Mouse (Mus musculus) midbrain, embryonic 15.5 days (tissue): ENCODE data around the gene Aadacl4. TPM values are rescaled to one million over a fixed set of nuclear protein-coding genes. Genes with fewer than 3 reads are reported as not detected.
"Not testable (repeated sequence)": the region's sequence is repeated elsewhere in the genome, so short reads cannot be mapped to it uniquely, and the experiment has no call there.

ENCODE experiments used
- ATAC-seq: fragments of 200-750 bp; cut with Nextera tagmentation; replicated peaks from 2 replicates; pipeline ENCODE4 v1.8.0; 2017; ENCODE audit warnings: moderate TSS enrichment
- H3K27ac ChIP-seq: fragments of 300-500 bp; sonication (generic); 2 replicates; pipeline ENCODE4 v1.5.1; 2015; ENCODE audit warnings: mild to moderate bottlenecking, inconsistent platforms
- H3K27me3 ChIP-seq: fragments of 300-500 bp; sonication (generic); replicated peaks from 2 replicates; pipeline ENCODE4 v1.6.1; 2015; ENCODE audit warnings: inconsistent platforms
- H3K36me3 ChIP-seq: fragments of 300-500 bp; sonication (generic); replicated peaks from 2 replicates; pipeline ENCODE4 v1.6.1; 2015; ENCODE audit warnings: inconsistent platforms
- H3K4me1 ChIP-seq: fragments of 300-500 bp; sonication (generic); 2 replicates; pipeline ENCODE4 v1.6.1; 2015; ENCODE audit warnings: inconsistent platforms
- H3K4me2 ChIP-seq: fragments of 300-500 bp; sonication (generic); 2 replicates; pipeline ENCODE4 v1.6.1; 2015; ENCODE audit warnings: inconsistent platforms, mild to moderate bottlenecking, moderate library complexity
- H3K4me3 ChIP-seq: fragments of 300-500 bp; sonication (generic); 2 replicates; pipeline ENCODE4 v1.5.1; 2015; ENCODE audit warnings: mild to moderate bottlenecking, inconsistent platforms
- H3K9ac ChIP-seq: fragments of 300-500 bp; sonication (generic); 2 replicates; pipeline ENCODE4 v1.6.1; 2015; ENCODE audit warnings: mild to moderate bottlenecking, inconsistent platforms
- H3K9me3 ChIP-seq: fragments of 300-500 bp; sonication (generic); 2 replicates; pipeline ENCODE4 v1.6.1; 2016; ENCODE audit warnings: inconsistent platforms
- WGBS: fragments of 180-500 bp; shearing (Covaris S2); methylation state at CpG from one replicate; pipeline ENCODE4 v1.1.7; 2015; ENCODE audit warnings: mixed read lengths; 5-methylcytosine and 5-hydroxymethylcytosine counted together
- polyA plus RNA-seq: library from polyadenylated mRNA; unstranded; fragments of >200 nt; fragmentation: Nextera tagmentation; extraction: Ambion mirVana; gene quantifications from 2 replicates; pipeline ENCODE4 v1.2.1, GENCODE M21; 2015

Gene Aadacl4
- not detected in 2 replicates for polyA plus RNA-seq

- Histone ChIP-seq H3K36me3 (no peaks in the 10 kb centered on the region), H3K4me3 (no peak within 1 kb of the TSS), H3K9me3 (peaks cover 39% of the 10 kb centered on the region; the same call in 1 of the 2 replicates), H3K9ac (no peak within 1 kb of the TSS), H3K27me3 (no peaks in the 10 kb centered on the region), H3K4me2 (no peak within 1 kb of the TSS), H3K4me1 (no peaks in the 10 kb centered on the region), H3K27ac (no peak within 1 kb of the TSS)
- ATAC-seq: no peak
- WGBS: 43% methylated on average over 1 of the region's 1 CpGs
Observed at GRCm38 (mm10) chr4:144613407-144613806, at the start of gene Aadacl4. Gene Aadacl4 (plus strand): TSS chr4:144613707.

DNA sequence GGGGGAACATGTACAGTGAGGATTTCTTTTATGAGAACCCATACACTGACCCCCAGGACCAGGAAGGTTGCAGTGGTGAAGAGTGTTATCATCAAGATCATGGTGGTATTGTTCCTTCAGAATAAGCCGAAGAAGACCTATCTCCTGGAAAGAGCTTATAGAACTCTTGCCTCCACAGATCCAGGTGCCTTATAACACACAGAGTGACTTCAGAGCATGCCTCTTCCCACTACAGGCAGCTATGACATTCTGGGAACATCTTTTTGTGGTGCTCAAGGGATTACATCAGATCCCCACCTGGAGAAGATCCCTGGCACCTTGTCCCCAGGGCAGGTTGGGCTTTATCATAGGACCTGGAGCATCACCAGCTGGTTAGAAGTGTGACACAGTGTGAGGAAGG, 48.5 kb upstream of the Aadacl4 start, which contains the start of gene Gm13124:
Gm13124 (minus strand) TSS at position 101 of the 400 bp plus-strand sequence.
- WGBS: 93% methylated on average over 1 of the region's 1 CpGs
- no peaks in the 10 kb centered on the region for H3K4me1 ChIP-seq
- H3K27me3 ChIP-seq: no peaks in the 10 kb centered on the region
- no peak within 1 kb of the TSS for H3K4me2 ChIP-seq
- no peak for ATAC-seq
- H3K4me3 ChIP-seq: no peak within 1 kb of the TSS
- no peak within 1 kb of the TSS for H3K27ac ChIP-seq
- H3K9me3 ChIP-seq: peaks cover 32% of the 10 kb centered on the region; the same call in 1 of the 2 replicates
- H3K36me3 ChIP-seq: no peaks in the 10 kb centered on the region
- H3K9ac ChIP-seq: no peak within 1 kb of the TSS

GRCm38 (mm10) chr4:144567752-144568151, 45.8 kb upstream of the Aadacl4 start:
- H3K4me1 ChIP-seq: no peaks in the 10 kb centered on the region
- H3K4me3 ChIP-seq: no peak overlapping the region
- no peaks in the 10 kb centered on the region for H3K36me3 ChIP-seq
- H3K4me2 ChIP-seq: no peak overlapping the region
- no peak overlapping the region for H3K27ac ChIP-seq
- no peaks in the 10 kb centered on the region for H3K27me3 ChIP-seq
- ATAC-seq: no peak
- H3K9ac ChIP-seq: no peak overlapping the region
- H3K9me3 ChIP-seq: peaks cover 23% of the 10 kb centered on the region; the same call in 1 of the 2 replicates

DNA sequence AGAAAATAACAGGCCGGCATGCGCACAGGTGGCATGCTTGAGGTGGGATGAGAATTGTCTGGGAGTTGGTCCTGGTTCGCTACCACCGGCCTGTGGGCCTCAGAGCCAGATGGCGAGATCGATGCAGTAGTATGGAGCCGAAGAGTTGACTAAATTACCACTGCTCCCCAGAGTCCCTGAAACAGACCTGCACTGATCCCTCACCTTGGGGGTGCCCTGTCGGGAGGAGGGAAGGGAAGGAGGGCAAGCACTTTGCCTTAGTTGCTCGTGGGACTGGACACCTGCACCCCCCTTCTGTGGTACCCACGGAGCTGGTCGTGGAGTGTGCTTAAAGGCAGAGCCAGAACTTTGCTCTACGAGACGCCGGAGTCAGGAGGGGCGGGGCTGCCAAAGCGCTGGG, 27.3 kb upstream of the Aadacl4 start:
- H3K4me2 ChIP-seq, ATAC-seq, H3K36me3 ChIP-seq, H3K9ac ChIP-seq, H3K4me3 ChIP-seq, H3K27ac ChIP-seq, H3K4me1 ChIP-seq, H3K27me3 ChIP-seq: not testable (repeated sequence)
- 86% methylated on average over 12 of the region's 16 CpGs for WGBS
- peaks cover 11% of the 10 kb centered on the region for H3K9me3 ChIP-seq

- Histone ChIP-seq H3K4me2 (no peak overlapping the region), H3K36me3 (no peaks in the 10 kb centered on the region), H3K27me3 (no peaks in the 10 kb centered on the region), H3K27ac (no peak overlapping the region), H3K4me1 (no peaks in the 10 kb centered on the region), H3K9ac (no peak overlapping the region), H3K9me3 (peaks cover 12% of the 10 kb centered on the region; the same call in 1 of the 2 replicates), H3K4me3 (no peak overlapping the region)
- no peak for ATAC-seq
Observed at GRCm38 (mm10) chr4:144592790-144593189, 20.7 kb upstream of the Aadacl4 start.

DNA sequence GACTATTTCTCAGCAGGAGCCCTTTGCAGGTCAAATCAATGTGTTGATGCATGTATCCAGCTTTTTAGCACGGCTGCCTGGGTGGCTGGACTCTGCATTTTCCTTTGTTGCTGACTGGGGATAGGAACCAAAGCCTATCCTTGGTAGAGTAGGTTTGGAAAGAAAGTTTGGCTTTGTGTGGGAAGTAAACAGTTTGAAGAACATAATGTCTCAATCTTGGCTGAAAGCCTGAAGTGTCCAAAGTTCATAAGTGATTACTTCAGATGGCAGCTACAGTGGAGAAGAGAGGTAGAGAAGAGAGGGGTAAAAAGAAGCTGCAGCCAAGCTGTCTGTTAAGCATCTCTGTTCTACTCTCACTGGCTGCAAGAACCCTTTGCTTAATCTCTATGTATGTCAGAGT, 1.1 kb downstream of the Aadacl4 start:
- 63% methylated on average over 1 of the region's 1 CpGs for WGBS
- Histone ChIP-seq H3K4me1 (no peaks in the 10 kb centered on the region), H3K27me3 (no peaks in the 10 kb centered on the region), H3K36me3 (no peaks in the 10 kb centered on the region), H3K27ac (no peak overlapping the region), H3K4me3 (no peak overlapping the region), H3K4me2 (no peak overlapping the region), H3K9ac (no peak overlapping the region), H3K9me3 (peaks cover 48% of the 10 kb centered on the region)
- no peak for ATAC-seq

- H3K4me3 ChIP-seq: no peak overlapping the region
- H3K4me1 ChIP-seq: no peaks in the 10 kb centered on the region
- H3K9ac ChIP-seq: no peak overlapping the region
- no peaks in the 10 kb centered on the region for H3K27me3 ChIP-seq
- no peak for ATAC-seq
- H3K27ac ChIP-seq: no peak overlapping the region
- H3K9me3 ChIP-seq: peaks cover 28% of the 10 kb centered on the region
- H3K4me2 ChIP-seq: no peak overlapping the region
- no peaks in the 10 kb centered on the region for H3K36me3 ChIP-seq
Observed at GRCm38 (mm10) chr4:144638263-144638662, 24.8 kb downstream of the Aadacl4 start.

Other genes starting within 250 kb of the Aadacl4 start
- gene Pramef20, start 235.8 kb upstream of the Aadacl4 start, polyA plus RNA-seq: not detected in 2 replicates
- not detected in 2 replicates for gene Pramef12, start 205.2 kb upstream of the Aadacl4 start, polyA plus RNA-seq
- gene 1700012P22Rik, start 174.9 kb upstream of the Aadacl4 start, polyA plus RNA-seq: 0.18 TPM in 1 of 2 replicates, not detected in the other
- gene Gm9944, start 160.4 kb upstream of the Aadacl4 start, polyA plus RNA-seq: not detected in 2 replicates
- gene Aadacl3, start 150.0 kb upstream of the Aadacl4 start, polyA plus RNA-seq: not detected in 2 replicates
- not detected in 2 replicates for gene 9430007A20Rik, start 93.9 kb upstream of the Aadacl4 start, polyA plus RNA-seq
- not detected in 2 replicates for gene Gm13124, start 48.6 kb upstream of the Aadacl4 start, polyA plus RNA-seq
- not detected in 2 replicates for gene Gm436, start 72.7 kb downstream of the Aadacl4 start, polyA plus RNA-seq
- not detected in 2 replicates for gene Gm13178, start 107.7 kb downstream of the Aadacl4 start, polyA plus RNA-seq
- not detected in 2 replicates for gene Gm438, start 172.9 kb downstream of the Aadacl4 start, polyA plus RNA-seq